Mouse (Mus musculus) forebrain, embryonic 16.5 days (tissue): ENCODE data around the gene Gm7271. TPM values are rescaled to one million over a fixed set of nuclear protein-coding genes. Genes with fewer than 3 reads are reported as not detected.
A peak's percentile ranks its signal among the peaks of the same experiment; 100 is the strongest.

Experiments
- ATAC-seq: fragments of 200-750 bp; cut with Nextera tagmentation; 2 replicates; pipeline ENCODE4 v1.8.0; 2017; ENCODE audit warnings: mild to moderate bottlenecking, moderate library complexity
- H3K27ac ChIP-seq: fragments of 300-500 bp; sonication (generic); 2 replicates; pipeline ENCODE4 v1.5.1; 2014; ENCODE audit warnings: low read length, control low read depth
- H3K27me3 ChIP-seq: fragments of 300-500 bp; sonication (generic); replicated peaks from 2 replicates; pipeline ENCODE4 v1.6.1; 2014; ENCODE audit warnings: low read length; ENCODE audit not compliant: control insufficient read depth, insufficient read depth
- H3K36me3 ChIP-seq: fragments of 300-500 bp; sonication (generic); 2 replicates; pipeline ENCODE4 v1.6.1; 2014; ENCODE audit not compliant: control insufficient read depth, insufficient read depth
- H3K4me1 ChIP-seq: fragments of 300-500 bp; sonication (generic); replicated peaks from 2 replicates; pipeline ENCODE4 v1.6.1; 2014; ENCODE audit warnings: low read length; ENCODE audit not compliant: control insufficient read depth, insufficient read depth
- H3K4me2 ChIP-seq: fragments of 300-500 bp; sonication (generic); 2 replicates; pipeline ENCODE4 v1.6.1; 2014; ENCODE audit warnings: mild to moderate bottlenecking, low read length, control low read depth
- H3K4me3 ChIP-seq: fragments of 300-500 bp; sonication (generic); replicated peaks from 2 replicates; pipeline ENCODE4 v1.5.1; 2014; ENCODE audit warnings: mild to moderate bottlenecking, low read length, control low read depth
- H3K9ac ChIP-seq: fragments of 300-500 bp; sonication (generic); replicated peaks from 2 replicates; pipeline ENCODE4 v1.6.1; 2014; ENCODE audit warnings: low read depth, low read length, control low read depth
- H3K9me3 ChIP-seq: fragments of 300-500 bp; sonication (generic); 2 replicates; pipeline ENCODE4 v1.6.1; 2016; ENCODE audit warnings: low read length; ENCODE audit not compliant: control insufficient read depth
- WGBS: fragments of 180-500 bp; shearing (Covaris S2); extraction: QIAGEN DNeasy Blood & Tissue Kit; methylation state at CpG from one replicate; pipeline ENCODE4 v1.1.7; 2014; 5-methylcytosine and 5-hydroxymethylcytosine counted together
- polyA plus RNA-seq: library from polyadenylated mRNA; unstranded; fragments of >200 nt; fragmentation: Nextera tagmentation; extraction: Ambion mirVana; gene quantifications from 2 replicates; pipeline ENCODE4 v1.2.1, GENCODE M21; 2015

Gene Gm7271
- not detected in 2 replicates for polyA plus RNA-seq

- Histone ChIP-seq H3K4me1 (no peaks in the 10 kb centered on the region), H3K9me3 (no peaks in the 10 kb centered on the region), H3K4me2 (no peak within 1 kb of the TSS), H3K36me3 (no peaks in the 10 kb centered on the region), H3K4me3 (no peak within 1 kb of the TSS), H3K9ac (no peak within 1 kb of the TSS), H3K27me3 (no peaks in the 10 kb centered on the region), H3K27ac (no peak within 1 kb of the TSS)
- no peak for ATAC-seq
- WGBS, result 61% methylated on average over 5 of the region's 5 CpGs
Observed at GRCm38 (mm10) chr5:76483811-76484210, at the start of gene Gm7271. TSS of gene Gm7271 (plus strand) at chr5:76484040.

DNA sequence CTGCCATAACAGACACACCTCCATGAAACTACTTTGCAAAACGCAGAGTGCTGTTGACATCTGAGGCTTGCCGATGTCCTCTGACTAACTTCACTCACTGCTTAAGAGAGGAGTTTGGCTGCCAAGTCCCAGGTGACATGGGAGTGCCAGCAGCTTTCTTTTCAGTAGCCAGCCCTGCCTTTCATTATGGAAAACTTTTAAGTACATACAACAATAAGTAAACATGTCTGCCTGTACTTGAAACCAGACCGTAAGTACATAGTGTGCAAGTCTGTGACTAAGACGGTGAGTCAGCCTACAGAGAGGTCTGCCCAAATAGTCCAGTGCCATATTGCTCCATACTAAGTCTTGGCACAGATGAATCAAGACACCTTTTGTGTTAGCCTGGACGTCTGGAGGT is 46.7 kb upstream of the Gm7271 start:
- Histone ChIP-seq H3K4me3 (no peak overlapping the region), H3K9me3 (no peaks in the 10 kb centered on the region), H3K27me3 (no peaks in the 10 kb centered on the region), H3K9ac (no peak overlapping the region), H3K4me2 (no peak overlapping the region), H3K36me3 (no peaks in the 10 kb centered on the region), H3K27ac (no peak overlapping the region), H3K4me1 (no peaks in the 10 kb centered on the region)
- WGBS, result 84% methylated on average over 5 of the region's 5 CpGs
- ATAC-seq, result no peak

DNA sequence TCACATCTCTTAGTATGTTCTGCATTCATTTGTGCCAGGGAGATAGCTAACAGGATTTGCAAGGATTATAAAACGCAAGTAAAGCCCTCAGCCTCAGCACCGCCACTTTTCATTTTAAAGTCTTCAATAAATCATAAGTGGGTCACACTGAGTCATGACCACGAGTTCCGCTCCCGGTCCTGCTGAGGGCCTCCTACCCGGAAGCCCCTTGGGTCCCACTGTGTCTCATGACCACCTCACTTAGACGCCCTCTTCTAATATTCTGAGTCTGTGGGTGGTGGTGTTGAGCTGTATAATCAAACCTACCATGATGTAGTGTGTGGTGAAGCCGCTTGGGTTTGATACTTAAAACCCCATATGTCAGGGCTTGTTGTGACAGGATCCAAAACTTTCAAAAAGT is 46.1 kb upstream of the Gm7271 start:
- H3K9me3 ChIP-seq, result no peaks in the 10 kb centered on the region
- 92% methylated on average over 8 of the region's 8 CpGs for WGBS

DNA sequence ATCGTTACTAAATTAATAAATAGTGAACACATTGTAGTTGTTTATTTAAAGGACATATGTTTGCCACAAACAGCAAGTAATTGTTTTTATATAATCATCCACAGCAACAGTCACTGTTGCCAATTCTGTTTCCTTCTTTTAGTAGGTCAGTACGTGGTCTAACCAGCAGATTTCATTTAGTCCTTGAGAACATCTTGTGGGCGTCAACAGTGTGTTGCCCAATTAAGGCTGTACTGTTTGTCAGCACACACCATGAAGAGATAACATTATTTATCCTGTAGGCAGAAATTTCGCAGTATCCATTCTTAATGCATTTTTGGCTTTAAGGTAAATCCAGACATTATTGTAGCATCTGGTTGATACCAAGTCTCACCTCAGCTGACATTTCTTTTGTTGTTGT is 42.4 kb upstream of the Gm7271 start:
- Histone ChIP-seq H3K27ac (no peak overlapping the region), H3K36me3 (no peaks in the 10 kb centered on the region), H3K4me2 (no peak overlapping the region), H3K4me3 (no peak overlapping the region), H3K4me1 (no peaks in the 10 kb centered on the region), H3K9me3 (no peaks in the 10 kb centered on the region), H3K9ac (no peak overlapping the region), H3K27me3 (no peaks in the 10 kb centered on the region)
- ATAC-seq, result no peak
- 77% methylated on average over 4 of the region's 4 CpGs for WGBS

More for the DNA sequence above, 46.1 kb upstream of the Gm7271 start:
- H3K4me3 ChIP-seq, result no peak overlapping the region
- no peaks in the 10 kb centered on the region for H3K36me3 ChIP-seq
- H3K9ac ChIP-seq, result no peak overlapping the region
- H3K27ac ChIP-seq, result no peak overlapping the region
- H3K27me3 ChIP-seq, result no peaks in the 10 kb centered on the region
- no peak overlapping the region for H3K4me2 ChIP-seq
- H3K4me1 ChIP-seq, result no peaks in the 10 kb centered on the region
- no peak for ATAC-seq

- no peak overlapping the region for H3K4me2 ChIP-seq
- no peaks in the 10 kb centered on the region for H3K9me3 ChIP-seq
- no peak overlapping the region for H3K4me3 ChIP-seq
- no peaks in the 10 kb centered on the region for H3K4me1 ChIP-seq
- 91% methylated on average over 2 of the region's 2 CpGs for WGBS
- H3K9ac ChIP-seq, result no peak overlapping the region
- no peaks in the 10 kb centered on the region for H3K36me3 ChIP-seq
- no peak overlapping the region for H3K27ac ChIP-seq
- ATAC-seq, result no peak
- no peaks in the 10 kb centered on the region for H3K27me3 ChIP-seq
Observed at GRCm38 (mm10) chr5:76474931-76475330, 8.9 kb upstream of the Gm7271 start.

DNA sequence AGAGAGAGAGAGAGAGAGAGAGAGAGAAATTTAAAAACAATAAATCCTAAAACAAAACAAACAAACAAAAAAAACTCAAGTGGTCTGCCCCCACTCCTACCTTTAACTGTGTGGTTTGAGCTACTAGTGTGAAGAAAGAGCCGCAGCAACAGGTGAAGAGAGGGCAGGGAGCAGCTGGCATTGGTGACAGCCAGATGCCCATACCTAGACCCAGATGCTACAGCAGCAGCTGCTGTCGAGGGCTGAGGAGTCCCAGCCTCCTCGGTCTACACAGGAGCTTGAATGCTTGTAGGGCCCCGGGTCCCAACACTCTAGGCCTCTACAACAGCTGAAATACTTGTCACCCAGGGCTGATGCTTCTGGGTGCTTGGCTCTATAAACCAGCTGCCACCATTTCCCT is 7.0 kb upstream of the Gm7271 start:
- Histone ChIP-seq H3K4me3 (no peak overlapping the region), H3K9me3 (no peaks in the 10 kb centered on the region), H3K9ac (no peak overlapping the region), H3K36me3 (no peaks in the 10 kb centered on the region), H3K4me2 (no peak overlapping the region), H3K27ac (no peak overlapping the region), H3K27me3 (no peaks in the 10 kb centered on the region), H3K4me1 (no peaks in the 10 kb centered on the region)
- 75% methylated on average over 4 of the region's 4 CpGs for WGBS
- ATAC-seq, result no peak

DNA sequence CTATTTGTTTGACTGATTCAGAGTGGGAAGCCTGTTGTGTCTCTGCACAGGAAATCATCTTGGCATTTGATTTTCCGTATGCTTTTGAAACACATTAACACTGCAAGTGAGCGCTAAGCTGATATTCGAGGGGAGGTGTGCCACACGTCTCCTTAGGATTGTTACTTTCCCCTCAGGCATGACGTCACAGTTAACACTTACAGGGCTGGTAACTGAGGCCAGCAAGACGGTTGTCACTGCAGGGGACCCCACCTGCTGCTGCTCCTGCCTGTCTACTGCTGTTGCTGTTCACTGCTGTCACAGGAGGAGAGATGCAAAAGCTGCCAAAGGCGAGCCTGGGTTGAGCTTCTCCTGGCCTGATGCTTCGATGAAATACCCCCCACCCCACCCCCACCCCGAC is 6.1 kb upstream of the Gm7271 start:
- Histone ChIP-seq H3K27ac (no peak overlapping the region), H3K4me2 (no peak overlapping the region), H3K36me3 (no peaks in the 10 kb centered on the region), H3K4me3 (no peak overlapping the region), H3K9me3 (no peaks in the 10 kb centered on the region), H3K9ac (no peak overlapping the region), H3K27me3 (no peaks in the 10 kb centered on the region), H3K4me1 (no peaks in the 10 kb centered on the region)
- 34% methylated on average over 9 of the region's 9 CpGs for WGBS
- peak; percentile 57; the same call in 1 of the 2 replicates for ATAC-seq

GRCm38 (mm10) chr5:76495126-76495525 is 11.3 kb downstream of the Gm7271 start:
- no peak overlapping the region for H3K4me3 ChIP-seq
- H3K4me2 ChIP-seq, result no peak overlapping the region
- H3K27ac ChIP-seq, result no peak overlapping the region
- no peaks in the 10 kb centered on the region for H3K27me3 ChIP-seq
- H3K9me3 ChIP-seq, result 0 out of 2 replicates have a peak, but pooled peaks cover 2% of the 10 kb centered on the region
- H3K4me1 ChIP-seq, result no peaks in the 10 kb centered on the region
- ATAC-seq, result no peak
- WGBS, result 62% methylated on average over 13 of the region's 13 CpGs
- no peak overlapping the region for H3K9ac ChIP-seq
- no peaks in the 10 kb centered on the region for H3K36me3 ChIP-seq

DNA sequence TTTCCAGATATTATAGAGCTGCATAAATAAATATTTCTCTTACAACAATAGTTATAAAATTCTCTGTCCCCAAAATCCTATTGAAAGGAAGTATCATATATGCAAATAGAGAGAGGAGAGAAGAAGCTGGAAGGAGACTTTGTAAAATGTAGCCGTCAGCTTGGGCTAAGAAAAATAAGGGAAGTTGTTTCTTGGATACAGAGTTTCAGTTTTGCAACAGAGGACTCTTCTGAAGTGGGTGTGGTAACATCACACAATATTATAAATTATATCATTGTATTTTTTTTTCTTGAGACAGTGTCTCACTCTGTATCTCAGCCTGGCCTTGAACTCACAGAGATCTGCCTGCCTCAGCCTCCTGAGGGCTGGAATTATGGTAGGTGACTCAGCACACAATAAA is 38.6 kb downstream of the Gm7271 start:
- Histone ChIP-seq H3K36me3 (no peaks in the 10 kb centered on the region), H3K4me3 (no peak overlapping the region), H3K27ac (no peak overlapping the region), H3K4me2 (no peak overlapping the region), H3K4me1 (no peaks in the 10 kb centered on the region), H3K9me3 (no peaks in the 10 kb centered on the region), H3K9ac (no peak overlapping the region), H3K27me3 (no peaks in the 10 kb centered on the region)
- no peak for ATAC-seq
- whole genome bisulfite sequencing, result 81% methylated on average over 1 of the region's 1 CpGs

DNA sequence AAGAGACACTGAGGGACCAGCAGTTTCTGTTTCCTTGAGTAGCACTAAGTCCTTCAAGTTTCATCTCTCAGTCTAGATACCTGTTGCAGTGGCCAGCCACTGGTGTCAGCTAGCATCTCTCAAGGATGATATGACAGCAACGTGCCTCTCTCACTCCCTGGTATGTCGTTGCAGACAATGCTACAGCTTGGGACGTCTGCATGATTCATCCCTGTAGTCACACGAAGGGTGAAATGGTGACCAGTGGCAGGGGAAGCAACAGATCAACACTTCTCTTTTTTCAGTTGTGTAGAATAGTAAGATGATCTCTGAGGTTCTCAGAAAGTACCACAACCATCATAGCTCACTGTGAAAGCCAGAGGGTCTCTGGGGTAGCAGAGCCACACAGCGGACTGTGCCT is 40.8 kb downstream of the Gm7271 start:
- Histone ChIP-seq H3K36me3 (no peaks in the 10 kb centered on the region), H3K27ac (no peak overlapping the region), H3K4me3 (no peak overlapping the region), H3K9me3 (no peaks in the 10 kb centered on the region), H3K4me2 (no peak overlapping the region), H3K4me1 (no peaks in the 10 kb centered on the region; the same call in 1 of the 2 replicates), H3K9ac (no peak overlapping the region), H3K27me3 (no peaks in the 10 kb centered on the region)
- no peak for ATAC-seq
- 82% methylated on average over 5 of the region's 5 CpGs for WGBS
